Mouse (Mus musculus): Measurements from ENCODE around the gene Kctd13. TPM values are rescaled to one million over a fixed set of nuclear protein-coding genes. Genes with fewer than 3 reads are reported as not detected.

The Kctd13 gene
- polyA plus RNA-seq, 1 experiment from 2014 or later, result 5.0 TPM

GRCm38 (mm10) chr7:126961965-126962364 lies 33.3 kb downstream of the Kctd13 start:
- Histone ChIP-seq H3K4me3 (replicated peaks) (no peak overlapping the region), H3K9me3 (replicated peaks) (no peaks in the 10 kb centered on the region), H3K9ac (no peak overlapping the region), H3K4me1 (replicated peaks) (no peaks in the 10 kb centered on the region), H3K36me3 (replicated peaks) (no peaks in the 10 kb centered on the region), H3K4me2 (no peak overlapping the region), H3K27ac (replicated peaks) (no peak overlapping the region), H3K27me3 (peaks cover 24% of the 10 kb centered on the region)
- WGBS (ENCODE audit: insufficient replicate concordance), result 62% methylated on average over 4 of the region's 4 CpGs
- ATAC-seq (ENCODE audit: insufficient read depth), result no peak

GRCm38 (mm10) chr7:126963548-126964286 lies 35.0 kb downstream of the Kctd13 start:
- H3K4me1 ChIP-seq (replicated peaks), result no peaks in the 10 kb centered on the region
- no peak overlapping the region for H3K4me2 ChIP-seq
- no peak overlapping the region for H3K4me3 ChIP-seq (replicated peaks)
- no peak for ATAC-seq (ENCODE audit: insufficient read depth)
- no peak overlapping the region for H3K9ac ChIP-seq
- no peaks in the 10 kb centered on the region for H3K36me3 ChIP-seq (replicated peaks)
- peaks cover 24% of the 10 kb centered on the region for H3K27me3 ChIP-seq
- H3K27ac ChIP-seq (replicated peaks), result no peak overlapping the region
- no peaks in the 10 kb centered on the region for H3K9me3 ChIP-seq (replicated peaks)
- WGBS (ENCODE audit: insufficient replicate concordance), result 28% methylated on average over 19 of the region's 19 CpGs

- peaks cover 24% of the 10 kb centered on the region for H3K27me3 ChIP-seq
- H3K4me3 ChIP-seq (replicated peaks), result no peak overlapping the region
- H3K9ac ChIP-seq, result no peak overlapping the region
- WGBS (ENCODE audit: insufficient replicate concordance), result 42% methylated on average over 3 of the region's 3 CpGs
- H3K9me3 ChIP-seq (replicated peaks), result no peaks in the 10 kb centered on the region
- H3K36me3 ChIP-seq (replicated peaks), result no peaks in the 10 kb centered on the region
- no peak for ATAC-seq (ENCODE audit: insufficient read depth)
- no peak overlapping the region for H3K27ac ChIP-seq (replicated peaks)
- H3K4me2 ChIP-seq, result no peak overlapping the region
- no peaks in the 10 kb centered on the region for H3K4me1 ChIP-seq (replicated peaks)
Observed at GRCm38 (mm10) chr7:126965568-126965967, 36.9 kb downstream of the Kctd13 start.

- Histone ChIP-seq H3K27ac (replicated peaks) (no peak overlapping the region), H3K4me1 (replicated peaks) (no peaks in the 10 kb centered on the region), H3K4me3 (replicated peaks) (no peak overlapping the region), H3K4me2 (no peak overlapping the region), H3K36me3 (replicated peaks) (no peaks in the 10 kb centered on the region), H3K9me3 (replicated peaks) (no peaks in the 10 kb centered on the region), H3K9ac (no peak overlapping the region), H3K27me3 (peaks cover 19% of the 10 kb centered on the region)
- no peak for ATAC-seq (ENCODE audit: insufficient read depth)
- 67% methylated on average over 6 of the region's 6 CpGs for WGBS (ENCODE audit: insufficient replicate concordance)
Observed at GRCm38 (mm10) chr7:126967361-126967760, 38.7 kb downstream of the Kctd13 start.

- H3K27me3 ChIP-seq, result no peaks in the 10 kb centered on the region
- H3K4me2 ChIP-seq, result peak overlapping the region; percentile 74
- no peaks in the 10 kb centered on the region for H3K9me3 ChIP-seq (replicated peaks)
- peak overlapping the region; percentile 92 for H3K4me3 ChIP-seq (replicated peaks)
- no peak overlapping the region for H3K9ac ChIP-seq
- WGBS (ENCODE audit: insufficient replicate concordance), result 5% methylated on average over 8 of the region's 8 CpGs
- H3K36me3 ChIP-seq (replicated peaks), result peaks cover 28% of the 10 kb centered on the region
- 0 out of 2 replicates have a peak overlapping the region, but pooled peaks have one; percentile 94 for H3K27ac ChIP-seq (replicated peaks)
- ATAC-seq (ENCODE audit: insufficient read depth), result no peak
- H3K4me1 ChIP-seq (replicated peaks), result peaks cover 40% of the 10 kb centered on the region
Observed at GRCm38 (mm10) chr7:126975493-126975892, 46.8 kb downstream of the Kctd13 start.

GRCm38 (mm10) chr7:126975893-126975949 lies 47.0 kb downstream of the Kctd13 start, which contains the start of gene Cdipt:
Gene Cdipt (plus strand): TSS chr7:126975914.
- Histone ChIP-seq H3K9me3 (replicated peaks) (no peaks in the 10 kb centered on the region), H3K4me3 (replicated peaks) (peak within 1 kb of the TSS; percentile 92), H3K27ac (replicated peaks) (peak within 1 kb of the TSS; percentile 94), H3K9ac (peak within 1 kb of the TSS; percentile 95), H3K4me1 (replicated peaks) (peaks cover 40% of the 10 kb centered on the region), H3K4me2 (peak within 1 kb of the TSS; percentile 74), H3K27me3 (no peaks in the 10 kb centered on the region), H3K36me3 (replicated peaks) (peaks cover 30% of the 10 kb centered on the region)
- WGBS (ENCODE audit: insufficient replicate concordance), result 4% methylated on average over 1 of the region's 1 CpGs
- no peak for ATAC-seq (ENCODE audit: insufficient read depth)

- peak within 1 kb of the TSS; percentile 74 for H3K4me2 ChIP-seq
- peak within 1 kb of the TSS; percentile 92 for H3K4me3 ChIP-seq (replicated peaks)
- WGBS (ENCODE audit: insufficient replicate concordance), result under 1% methylated on average over 55 of the region's 55 CpGs
Observed at GRCm38 (mm10) chr7:126975950-126976866, 47.5 kb downstream of the Kctd13 start, which contains the start of gene Cdiptos. Gene Cdiptos (minus strand): TSS chr7:126976098.

GRCm38 (mm10) chr7:126976878-126977459 lies 48.3 kb downstream of the Kctd13 start:
- 23% methylated on average over 14 of the region's 14 CpGs for WGBS (ENCODE audit: insufficient replicate concordance)
- Histone ChIP-seq H3K27ac (replicated peaks) (peak overlapping the region; percentile 94), H3K27me3 (no peaks in the 10 kb centered on the region), H3K36me3 (replicated peaks) (peaks cover 30% of the 10 kb centered on the region), H3K4me2 (peak overlapping the region; percentile 74), H3K9ac (peak overlapping the region; percentile 95), H3K4me3 (replicated peaks) (peak overlapping the region; percentile 92), H3K4me1 (replicated peaks) (peaks cover 47% of the 10 kb centered on the region), H3K9me3 (replicated peaks) (no peaks in the 10 kb centered on the region)
- ATAC-seq (ENCODE audit: insufficient read depth), result no peak

More at GRCm38 (mm10) chr7:126975950-126976866, 47.5 kb downstream of the Kctd13 start, which contains the start of gene Cdiptos:
- ATAC-seq (ENCODE audit: insufficient read depth), result peak; percentile 94
- peak within 1 kb of the TSS; percentile 95 for H3K9ac ChIP-seq
- no peaks in the 10 kb centered on the region for H3K27me3 ChIP-seq
- H3K36me3 ChIP-seq (replicated peaks), result peaks cover 30% of the 10 kb centered on the region
- no peaks in the 10 kb centered on the region for H3K9me3 ChIP-seq (replicated peaks)
- H3K27ac ChIP-seq (replicated peaks), result peak within 1 kb of the TSS; percentile 94
- peaks cover 40% of the 10 kb centered on the region for H3K4me1 ChIP-seq (replicated peaks)

- no peaks in the 10 kb centered on the region for H3K27me3 ChIP-seq
- H3K27ac ChIP-seq (replicated peaks), result no peak overlapping the region
- H3K9me3 ChIP-seq (replicated peaks), result no peaks in the 10 kb centered on the region
- H3K4me1 ChIP-seq (replicated peaks), result peaks cover 50% of the 10 kb centered on the region
- H3K4me3 ChIP-seq (replicated peaks), result no peak overlapping the region
- no peak overlapping the region for H3K9ac ChIP-seq
- ATAC-seq (ENCODE audit: insufficient read depth), result no peak
- H3K36me3 ChIP-seq (replicated peaks), result peaks cover 30% of the 10 kb centered on the region
- WGBS (ENCODE audit: insufficient replicate concordance), result 78% methylated on average over 6 of the region's 6 CpGs
- H3K4me2 ChIP-seq, result no peak overlapping the region
Observed at GRCm38 (mm10) chr7:126978841-126979240, 50.2 kb downstream of the Kctd13 start.

GRCm38 (mm10) chr7:126981601-126982000 lies 52.9 kb downstream of the Kctd13 start:
- Histone ChIP-seq H3K9ac (no peak overlapping the region), H3K4me2 (no peak overlapping the region), H3K27me3 (no peaks in the 10 kb centered on the region), H3K4me1 (replicated peaks) (peaks cover 41% of the 10 kb centered on the region), H3K4me3 (replicated peaks) (no peak overlapping the region), H3K9me3 (replicated peaks) (no peaks in the 10 kb centered on the region), H3K27ac (replicated peaks) (no peak overlapping the region), H3K36me3 (replicated peaks) (peaks cover 30% of the 10 kb centered on the region)
- 75% methylated on average over 2 of the region's 2 CpGs for WGBS (ENCODE audit: insufficient replicate concordance)
- no peak for ATAC-seq (ENCODE audit: insufficient read depth)

GRCm38 (mm10) chr7:126982054-126982453 lies 53.4 kb downstream of the Kctd13 start:
- Histone ChIP-seq H3K4me1 (replicated peaks) (peaks cover 39% of the 10 kb centered on the region), H3K4me2 (no peak overlapping the region), H3K4me3 (replicated peaks) (no peak overlapping the region), H3K9ac (no peak overlapping the region), H3K36me3 (replicated peaks) (peaks cover 30% of the 10 kb centered on the region), H3K9me3 (replicated peaks) (no peaks in the 10 kb centered on the region), H3K27me3 (no peaks in the 10 kb centered on the region), H3K27ac (replicated peaks) (no peak overlapping the region)
- no peak for ATAC-seq (ENCODE audit: insufficient read depth)
- 37% methylated on average over 4 of the region's 4 CpGs for WGBS (ENCODE audit: insufficient replicate concordance)

All from liver, embryonic 15.5 days (tissue).